Mouse (Mus musculus): ENCODE data around the gene Tpo.

Gene Tpo

GRCm38 (mm10) chr12:30077056-30077455 is 55.4 kb downstream of the Tpo start:
- DNase-seq (ENCODE audit: low read depth in 1 of 2, low spot score in 2 of 2), result no peak

DNA sequence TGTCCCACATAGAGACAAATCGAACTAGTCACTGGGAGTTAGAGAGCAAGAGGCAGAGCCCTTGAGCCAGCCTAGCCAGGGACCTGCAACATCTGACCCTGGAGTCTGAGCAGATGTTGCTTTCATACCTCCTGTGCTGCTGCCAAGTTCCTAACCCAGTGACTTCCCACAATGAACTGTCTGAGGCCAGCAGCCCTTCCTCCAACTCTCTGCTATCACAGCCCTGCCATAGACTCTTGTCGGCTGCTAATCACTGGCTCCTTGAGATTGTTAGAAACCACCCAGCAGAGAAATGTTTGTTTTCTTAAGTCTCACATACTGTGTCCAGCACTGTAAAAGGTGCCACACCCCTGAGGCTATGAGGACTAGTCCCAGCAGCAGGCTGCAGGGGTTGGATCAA is 56.1 kb downstream of the Tpo start:
- no peak for DNase-seq (ENCODE audit: low read depth in 1 of 2, low spot score in 2 of 2)

- DNase-seq (ENCODE audit: low read depth in 1 of 2, low spot score in 2 of 2), result no peak
Observed at GRCm38 (mm10) chr12:30069321-30069720, 63.1 kb downstream of the Tpo start.

DNA sequence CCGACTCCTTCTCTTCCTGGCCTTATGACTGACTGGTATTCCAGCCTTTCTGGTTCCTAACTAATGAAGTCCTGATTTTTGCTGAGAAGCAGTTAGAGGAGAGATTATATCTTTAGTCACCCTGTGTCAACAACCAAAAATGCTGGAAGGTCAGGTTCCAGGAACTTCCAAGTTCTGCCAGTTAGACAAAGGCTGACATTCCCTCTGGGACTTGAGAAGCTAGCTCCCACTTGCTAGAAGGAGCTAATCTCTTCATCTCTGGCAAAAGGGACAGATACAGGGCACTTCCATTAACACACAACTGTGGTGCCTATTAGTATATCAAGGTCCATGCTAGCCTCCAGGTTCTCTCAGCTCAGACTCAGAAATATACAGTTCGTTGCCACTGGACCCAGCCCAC is 64.6 kb downstream of the Tpo start:
- DNase-seq (ENCODE audit: low read depth in 1 of 2, low spot score in 2 of 2), result no peak

GRCm38 (mm10) chr12:30062118-30062505 is 70.3 kb downstream of the Tpo start:
- DNase-seq (ENCODE audit: low read depth in 1 of 2, low spot score in 2 of 2), result no peak

DNA sequence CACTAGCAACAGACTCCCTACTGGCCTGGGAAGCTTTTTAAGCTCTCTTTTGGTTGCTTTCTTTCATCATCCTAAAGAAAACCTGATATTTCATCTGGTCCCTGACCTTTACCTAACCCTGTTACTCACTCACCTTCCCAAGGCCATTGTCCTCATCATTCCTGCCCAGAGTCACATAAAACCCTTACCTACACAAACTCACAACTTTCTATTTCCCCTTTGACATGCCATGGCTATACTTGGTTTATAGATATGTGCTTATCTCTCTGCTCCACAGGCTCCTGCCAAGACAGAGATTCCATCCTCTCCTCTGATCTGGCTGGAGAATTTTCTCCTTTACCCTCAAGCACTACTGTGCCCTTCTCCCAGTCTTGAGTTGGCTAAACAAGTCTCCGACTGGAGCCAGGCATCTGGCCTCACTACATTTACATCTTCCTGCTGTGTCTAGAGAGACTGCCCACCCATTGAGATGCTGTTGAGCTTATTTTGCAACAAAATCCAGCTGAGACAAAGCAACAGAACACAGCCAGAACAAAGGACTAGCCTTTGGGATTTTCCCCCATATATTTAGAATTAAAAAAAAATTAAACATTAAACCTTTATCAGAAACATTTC is 70.8 kb downstream of the Tpo start:
- no peak for DNase-seq (ENCODE audit: low read depth in 1 of 2, low spot score in 2 of 2)

- no peak for DNase-seq (ENCODE audit: low read depth in 1 of 2, low spot score in 2 of 2)
Observed at GRCm38 (mm10) chr12:30058044-30058443, 74.4 kb downstream of the Tpo start.

DNA sequence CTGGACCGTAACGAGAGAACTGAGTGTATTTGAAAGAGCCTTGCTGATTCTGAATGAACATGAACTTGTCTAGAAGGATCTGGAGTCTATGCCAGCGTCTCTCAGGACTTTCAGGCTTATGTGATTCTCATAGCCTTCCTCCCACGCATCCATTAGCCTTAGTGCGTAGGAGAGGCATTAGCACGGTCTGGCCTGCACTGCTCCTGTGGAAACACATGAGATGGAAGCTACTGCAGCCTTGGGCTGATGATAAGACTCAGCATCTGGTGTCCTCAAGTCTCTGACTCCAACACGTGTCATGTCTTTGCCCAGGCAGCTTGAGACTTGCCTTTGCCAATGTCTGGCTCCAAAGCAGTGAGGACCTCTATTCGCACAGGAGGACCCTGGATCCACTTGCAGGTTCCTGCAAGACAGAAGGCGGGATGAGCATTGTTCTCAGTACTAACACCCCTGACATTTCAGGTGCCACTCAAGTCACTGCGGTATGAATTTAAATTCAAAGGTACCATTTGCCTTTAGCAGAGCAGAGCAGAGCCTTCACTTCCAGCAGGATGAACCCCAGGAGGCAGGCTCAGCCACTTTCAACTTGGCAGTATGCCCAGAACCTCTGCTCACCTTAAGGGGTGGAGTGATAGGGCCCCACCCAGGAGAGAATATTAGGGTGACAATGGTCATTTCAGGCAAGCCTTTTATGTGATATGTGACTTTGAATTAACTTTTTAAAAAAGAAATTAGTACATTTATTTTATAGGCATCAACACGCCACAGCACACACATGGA is 77.5 kb downstream of the Tpo start:
- no peak for DNase-seq (ENCODE audit: low read depth in 1 of 2, low spot score in 2 of 2)

DNA sequence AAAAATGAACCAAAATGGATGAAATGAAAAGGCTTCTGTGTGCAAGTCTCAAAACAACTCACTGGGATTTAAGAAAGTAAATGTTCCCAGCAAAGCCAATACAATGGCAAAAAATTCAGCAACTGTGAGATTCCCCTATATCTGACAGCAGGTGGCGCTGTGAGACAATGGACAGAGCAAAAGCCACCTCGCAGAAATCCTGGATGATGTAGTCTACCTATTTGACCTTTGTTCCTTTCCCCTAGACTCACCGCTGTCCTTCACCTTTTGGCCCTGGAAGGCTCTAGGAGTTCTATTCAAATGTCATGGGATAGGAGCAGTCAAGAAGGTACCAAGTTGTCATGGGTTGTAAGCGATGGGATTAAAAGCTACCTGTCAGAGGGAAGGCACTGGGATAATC is 82.2 kb downstream of the Tpo start:
- no peak for DNase-seq (ENCODE audit: low read depth in 1 of 2, low spot score in 2 of 2)

DNA sequence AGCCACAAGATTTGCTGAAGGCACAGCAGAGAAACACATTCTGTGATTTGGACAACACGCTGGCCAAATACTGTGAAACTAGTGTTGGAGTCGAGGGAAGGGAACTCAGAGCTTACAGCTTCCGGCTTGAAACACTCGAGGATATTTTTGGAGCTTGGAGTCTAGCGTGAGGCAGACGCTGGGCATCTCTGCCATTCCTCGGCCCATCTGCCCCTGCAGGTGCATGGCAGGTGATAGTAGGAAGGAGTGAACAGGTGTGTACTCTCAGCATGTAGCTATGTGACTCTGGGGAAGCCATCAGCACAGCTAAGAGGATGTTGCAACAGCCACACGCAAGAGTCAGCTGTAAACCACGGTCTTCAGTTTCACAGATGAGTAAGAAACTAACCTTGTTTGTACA is 82.6 kb downstream of the Tpo start:
- no peak for DNase-seq (ENCODE audit: low read depth in 1 of 2, low spot score in 2 of 2)

DNA sequence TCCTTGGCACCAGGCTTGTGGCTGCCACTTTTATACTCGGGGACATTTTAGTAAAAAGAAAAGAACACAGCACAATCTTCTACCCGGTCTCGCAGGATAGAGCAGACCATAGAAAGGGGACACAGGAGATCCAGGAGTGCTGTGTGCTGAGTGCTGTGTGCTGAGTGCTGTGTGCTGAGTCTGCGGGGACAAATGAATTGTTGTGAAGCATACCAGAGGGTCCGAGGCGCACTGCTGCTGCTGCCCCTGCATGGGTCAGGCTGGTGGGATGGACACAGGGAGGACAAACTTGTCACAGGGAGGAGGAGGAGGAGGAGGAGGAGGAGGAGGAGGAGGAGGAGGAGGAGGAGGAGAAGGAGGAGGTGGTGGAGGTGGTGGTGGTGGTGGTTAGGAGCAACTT is 83.6 kb downstream of the Tpo start:
- no peak for DNase-seq (ENCODE audit: low read depth in 1 of 2, low spot score in 2 of 2)

DNA sequence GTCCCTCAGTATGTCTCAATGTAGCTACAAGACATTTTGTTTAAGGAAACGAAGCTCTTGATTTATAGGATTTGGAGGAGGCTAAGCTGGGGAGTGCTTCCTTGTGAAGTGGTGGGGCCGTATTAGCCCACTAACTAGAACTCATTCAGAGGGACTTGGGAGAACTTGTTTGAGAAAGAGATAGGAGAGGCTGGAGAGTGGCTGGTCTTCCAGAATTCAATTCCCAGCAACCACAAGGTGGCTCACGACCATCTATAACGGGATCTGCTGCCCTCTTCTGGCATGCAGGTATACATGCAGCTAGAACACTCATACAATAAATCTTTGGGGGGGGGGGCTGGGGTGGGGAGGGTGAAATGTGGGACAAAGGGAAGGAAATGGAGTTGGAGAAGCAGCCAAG is 92.3 kb downstream of the Tpo start:
- no peak for DNase-seq (ENCODE audit: low read depth in 1 of 2, low spot score in 2 of 2)

GRCm38 (mm10) chr12:30039565-30039964 is 92.9 kb downstream of the Tpo start:
- DNase-seq (ENCODE audit: low read depth in 1 of 2, low spot score in 2 of 2), result no peak

- DNase-seq (ENCODE audit: low read depth in 1 of 2, low spot score in 2 of 2), result no peak
Observed at GRCm38 (mm10) chr12:30036569-30037055, 95.8 kb downstream of the Tpo start.

DNA sequence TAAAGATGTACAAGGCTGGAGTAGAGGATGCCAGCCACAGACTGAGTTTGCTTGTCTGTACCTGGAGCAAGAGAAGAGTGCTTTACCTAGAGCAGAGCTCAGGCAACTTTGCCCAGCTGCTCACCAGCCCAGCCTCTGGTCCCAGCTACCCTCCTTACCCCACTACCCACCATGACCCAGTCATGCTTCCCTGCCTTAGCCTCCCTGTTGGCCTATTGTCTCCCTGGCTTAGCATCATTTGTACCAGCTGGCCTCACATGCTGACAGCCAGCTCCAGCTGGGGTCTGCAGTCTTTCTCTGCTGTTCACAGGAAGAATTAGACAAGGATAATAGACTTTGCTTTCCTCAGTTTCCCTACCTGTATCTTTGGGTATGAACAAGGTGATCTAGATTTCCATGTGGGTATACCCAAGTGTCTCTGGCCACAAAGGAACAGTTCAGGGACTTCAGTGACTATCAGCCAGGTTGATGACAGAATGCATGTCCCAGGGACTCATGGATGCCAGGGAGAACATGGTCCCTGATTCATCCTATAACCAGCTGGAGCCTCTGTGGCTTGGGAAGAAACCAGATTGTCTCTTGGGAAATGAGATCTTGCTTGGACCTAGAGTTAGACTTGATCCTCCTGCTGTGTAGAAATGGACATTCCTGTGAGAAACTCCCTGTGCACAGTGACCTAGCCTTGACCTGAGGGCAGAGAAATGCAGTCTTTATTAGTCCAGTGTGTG is 96.4 kb downstream of the Tpo start:
- DNase-seq (ENCODE audit: low read depth in 1 of 2, low spot score in 2 of 2), result no peak

DNA sequence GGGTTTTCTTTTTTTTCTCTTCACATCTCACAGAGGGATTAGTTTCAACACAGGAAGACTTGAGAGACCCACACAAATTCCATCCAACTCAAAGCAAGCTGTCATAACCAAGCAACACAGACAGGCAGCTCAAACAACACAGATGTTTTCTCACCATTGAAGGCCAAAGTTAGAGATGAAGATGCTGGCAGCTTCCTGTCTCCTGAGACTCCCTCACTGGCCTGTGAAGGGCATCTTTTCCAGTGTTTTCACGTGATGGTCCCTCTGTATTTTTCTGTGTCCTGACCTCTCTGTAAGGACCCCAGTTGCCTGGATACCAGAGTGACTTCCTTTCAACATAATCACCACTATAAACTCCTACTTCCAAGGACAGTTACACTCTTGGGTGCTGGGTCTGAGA is 97.0 kb downstream of the Tpo start:
- DNase-seq (ENCODE audit: low read depth in 1 of 2, low spot score in 2 of 2), result no peak

GRCm38 (mm10) chr12:30034681-30035080 is 97.7 kb downstream of the Tpo start:
- DNase-seq (ENCODE audit: low read depth in 1 of 2, low spot score in 2 of 2), result no peak

- DNase-seq (ENCODE audit: low read depth in 1 of 2, low spot score in 2 of 2), result no peak
Observed at GRCm38 (mm10) chr12:30030571-30030970, 101.9 kb downstream of the Tpo start.

GRCm38 (mm10) chr12:30029111-30029510 is 103.3 kb downstream of the Tpo start:
- no peak for DNase-seq (ENCODE audit: low read depth in 1 of 2, low spot score in 2 of 2)

GRCm38 (mm10) chr12:30027721-30028340 is 104.6 kb downstream of the Tpo start:
- DNase-seq (ENCODE audit: low read depth in 1 of 2, low spot score in 2 of 2), result no peak

DNA sequence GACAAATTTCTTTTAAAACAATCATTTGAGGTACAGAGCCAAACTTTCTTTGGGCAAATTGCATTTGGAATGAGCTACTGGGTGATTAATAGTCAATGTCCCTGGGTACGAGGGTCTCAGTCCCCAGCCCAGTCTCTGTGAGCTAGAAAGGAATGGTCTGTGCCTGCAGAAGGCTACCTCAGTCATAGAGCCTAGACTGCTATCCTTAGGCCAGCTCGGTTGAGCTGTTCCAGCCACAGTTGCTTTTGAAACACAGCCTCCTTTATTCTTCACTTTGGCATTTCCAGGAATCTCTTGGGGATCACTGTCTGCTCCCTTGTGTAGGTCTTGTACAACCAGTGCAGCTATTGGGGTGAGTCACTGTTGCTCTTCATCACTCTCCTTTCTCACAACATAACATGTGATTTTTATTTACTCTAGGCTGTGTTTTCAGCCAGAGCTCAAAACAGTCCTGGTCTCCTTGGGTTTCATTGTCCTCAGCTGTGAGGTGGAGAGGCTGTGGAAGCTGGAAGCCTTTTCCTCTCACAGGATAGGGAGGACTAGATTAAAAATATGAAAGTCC is 108.1 kb downstream of the Tpo start:
- no peak for DNase-seq (ENCODE audit: low read depth in 1 of 2, low spot score in 2 of 2)
